Mouse (Mus musculus) liver, embryonic 15.5 days (tissue): ENCODE data around the gene Sgms2. TPM values are rescaled to one million over a fixed set of nuclear protein-coding genes. Genes with fewer than 3 reads are reported as not detected.

Experiments
- ATAC-seq: fragments of 200-750 bp; cut with Nextera tagmentation; 2 replicates; pipeline ENCODE4 v1.8.0; 2017; ENCODE audit warnings: moderate number of reproducible peaks, mild to moderate bottlenecking, moderate library complexity; ENCODE audit not compliant: insufficient read depth
- H3K27ac ChIP-seq: fragments of 300-500 bp; sonication (generic); replicated peaks from 2 replicates; pipeline ENCODE4 v1.5.1; 2015; ENCODE audit warnings: mild to moderate bottlenecking, inconsistent platforms
- H3K27me3 ChIP-seq: fragments of 300-500 bp; sonication (generic); 2 replicates; pipeline ENCODE4 v1.6.1; 2015; ENCODE audit warnings: mild to moderate bottlenecking, inconsistent platforms
- H3K36me3 ChIP-seq: fragments of 300-500 bp; sonication (generic); replicated peaks from 2 replicates; pipeline ENCODE4 v1.6.1; 2015; ENCODE audit warnings: moderate library complexity, mild to moderate bottlenecking, inconsistent platforms
- H3K4me1 ChIP-seq: fragments of 300-500 bp; sonication (generic); replicated peaks from 2 replicates; pipeline ENCODE4 v1.6.1; 2015; ENCODE audit warnings: inconsistent platforms
- H3K4me2 ChIP-seq: fragments of 300-500 bp; sonication (generic); 2 replicates; pipeline ENCODE4 v1.6.1; 2015; ENCODE audit warnings: moderate library complexity, mild to moderate bottlenecking, inconsistent platforms
- H3K4me3 ChIP-seq: fragments of 300-500 bp; sonication (generic); replicated peaks from 2 replicates; pipeline ENCODE4 v1.5.1; 2015; ENCODE audit warnings: mild to moderate bottlenecking, inconsistent platforms
- H3K9ac ChIP-seq: fragments of 300-500 bp; sonication (generic); 2 replicates; pipeline ENCODE4 v1.6.1; 2015; ENCODE audit warnings: moderate library complexity, mild to moderate bottlenecking, inconsistent platforms
- H3K9me3 ChIP-seq: fragments of 300-500 bp; sonication (generic); replicated peaks from 2 replicates; pipeline ENCODE4 v1.6.1; 2016; ENCODE audit warnings: inconsistent platforms
- WGBS: fragments of 180-500 bp; shearing (Covaris S2); methylation state at CpG from one replicate; pipeline ENCODE4 v1.1.7; 2015; ENCODE audit warnings: mixed read lengths; ENCODE audit not compliant: insufficient replicate concordance; 5-methylcytosine and 5-hydroxymethylcytosine counted together
- polyA plus RNA-seq: library from polyadenylated mRNA; unstranded; fragments of >200 nt; fragmentation: Nextera tagmentation; extraction: Ambion mirVana; gene quantifications from 2 replicates; pipeline ENCODE4 v1.2.1, GENCODE M21; 2015

Gene Sgms2
- polyA plus RNA-seq, 1 experiment from 2014 or later, result 4.7 TPM

- Histone ChIP-seq H3K27ac (no peak overlapping the region), H3K9me3 (no peaks in the 10 kb centered on the region), H3K27me3 (no peaks in the 10 kb centered on the region), H3K4me1 (no peaks in the 10 kb centered on the region), H3K4me2 (no peak overlapping the region), H3K36me3 (no peaks in the 10 kb centered on the region; the same call in 1 of the 2 replicates), H3K9ac (no peak overlapping the region), H3K4me3 (no peak overlapping the region)
- ATAC-seq, result no peak
- WGBS, result 69% methylated on average over 8 of the region's 8 CpGs
Observed at GRCm38 (mm10) chr3:131336629-131337028, 154.6 kb downstream of the Sgms2 start.

DNA sequence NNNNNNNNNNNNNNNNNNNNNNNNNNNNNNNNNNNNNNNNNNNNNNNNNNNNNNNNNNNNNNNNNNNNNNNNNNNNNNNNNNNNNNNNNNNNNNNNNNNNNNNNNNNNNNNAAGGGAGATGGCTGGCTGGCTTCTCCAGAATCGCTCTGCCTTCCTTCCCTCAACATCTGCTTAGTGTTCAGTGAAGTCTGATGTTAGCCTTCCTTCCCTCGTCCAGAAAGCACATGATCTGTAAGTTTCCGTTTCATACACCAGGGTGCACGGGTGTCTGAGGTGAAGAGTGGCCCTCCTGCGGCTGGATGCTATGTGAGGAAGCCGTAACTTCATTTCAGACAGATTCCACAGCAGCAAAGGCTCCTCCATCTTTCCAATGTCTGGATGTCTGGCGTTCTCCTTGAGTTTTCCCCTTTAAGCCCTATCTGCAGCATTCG, 156.1 kb downstream of the Sgms2 start:
- Histone ChIP-seq H3K9ac (no peak overlapping the region), H3K4me3 (no peak overlapping the region), H3K27ac (no peak overlapping the region), H3K4me1 (no peaks in the 10 kb centered on the region), H3K9me3 (no peaks in the 10 kb centered on the region), H3K36me3 (peaks cover 2% of the 10 kb centered on the region; the same call in 1 of the 2 replicates), H3K27me3 (no peaks in the 10 kb centered on the region), H3K4me2 (no peak overlapping the region)
- no peak for ATAC-seq
- WGBS, result 33% methylated on average over 8 of the region's 8 CpGs

DNA sequence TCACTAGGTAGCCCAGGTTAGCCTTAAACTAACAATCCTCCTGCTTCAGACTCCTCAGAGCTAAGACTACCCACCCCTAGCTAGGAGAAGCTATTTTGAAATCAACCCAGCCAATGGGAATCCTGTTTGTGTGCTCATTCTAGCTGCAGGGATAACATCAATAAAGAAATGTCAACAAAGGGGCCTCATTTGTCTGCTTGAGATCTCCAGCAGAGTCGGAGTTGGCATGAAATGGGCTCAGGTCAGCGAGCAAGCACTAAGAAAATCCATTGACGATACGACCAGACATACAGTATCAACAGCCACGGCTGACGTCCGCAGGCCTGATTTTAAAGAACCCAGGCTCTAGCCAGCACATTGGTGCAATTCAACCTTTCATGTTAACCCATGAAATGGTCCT, 164.0 kb downstream of the Sgms2 start:
- Histone ChIP-seq H3K27ac (no peak overlapping the region), H3K4me1 (no peaks in the 10 kb centered on the region), H3K4me3 (no peak overlapping the region), H3K36me3 (peaks cover 23% of the 10 kb centered on the region), H3K4me2 (no peak overlapping the region), H3K9ac (no peak overlapping the region), H3K9me3 (no peaks in the 10 kb centered on the region), H3K27me3 (no peaks in the 10 kb centered on the region)
- no peak for ATAC-seq
- WGBS, result 67% methylated on average over 7 of the region's 7 CpGs

DNA sequence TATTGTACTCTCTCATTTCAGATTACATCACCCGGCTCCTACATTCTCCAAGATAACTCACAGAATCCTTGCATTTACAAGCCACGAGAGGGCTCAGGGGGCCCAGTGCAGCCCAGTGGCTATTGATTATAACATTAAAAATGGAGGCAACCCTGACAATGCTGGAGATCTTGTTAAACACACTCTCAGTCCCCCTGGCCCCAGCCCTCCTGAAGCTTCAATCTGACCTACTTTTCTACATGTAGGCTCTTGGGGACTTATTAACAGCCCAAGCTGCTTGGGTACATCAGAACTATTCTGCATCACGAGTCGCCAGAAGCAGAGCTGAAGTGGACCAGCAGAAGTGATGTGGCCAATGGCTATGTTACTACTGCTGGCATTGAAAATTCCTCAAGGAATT, 164.6 kb downstream of the Sgms2 start:
- no peak overlapping the region for H3K9ac ChIP-seq
- H3K4me3 ChIP-seq, result no peak overlapping the region
- H3K9me3 ChIP-seq, result no peaks in the 10 kb centered on the region
- peaks cover 23% of the 10 kb centered on the region for H3K36me3 ChIP-seq
- H3K27ac ChIP-seq, result no peak overlapping the region
- WGBS, result 70% methylated on average over 4 of the region's 4 CpGs
- no peaks in the 10 kb centered on the region for H3K27me3 ChIP-seq
- no peak for ATAC-seq
- no peaks in the 10 kb centered on the region for H3K4me1 ChIP-seq
- H3K4me2 ChIP-seq, result no peak overlapping the region

DNA sequence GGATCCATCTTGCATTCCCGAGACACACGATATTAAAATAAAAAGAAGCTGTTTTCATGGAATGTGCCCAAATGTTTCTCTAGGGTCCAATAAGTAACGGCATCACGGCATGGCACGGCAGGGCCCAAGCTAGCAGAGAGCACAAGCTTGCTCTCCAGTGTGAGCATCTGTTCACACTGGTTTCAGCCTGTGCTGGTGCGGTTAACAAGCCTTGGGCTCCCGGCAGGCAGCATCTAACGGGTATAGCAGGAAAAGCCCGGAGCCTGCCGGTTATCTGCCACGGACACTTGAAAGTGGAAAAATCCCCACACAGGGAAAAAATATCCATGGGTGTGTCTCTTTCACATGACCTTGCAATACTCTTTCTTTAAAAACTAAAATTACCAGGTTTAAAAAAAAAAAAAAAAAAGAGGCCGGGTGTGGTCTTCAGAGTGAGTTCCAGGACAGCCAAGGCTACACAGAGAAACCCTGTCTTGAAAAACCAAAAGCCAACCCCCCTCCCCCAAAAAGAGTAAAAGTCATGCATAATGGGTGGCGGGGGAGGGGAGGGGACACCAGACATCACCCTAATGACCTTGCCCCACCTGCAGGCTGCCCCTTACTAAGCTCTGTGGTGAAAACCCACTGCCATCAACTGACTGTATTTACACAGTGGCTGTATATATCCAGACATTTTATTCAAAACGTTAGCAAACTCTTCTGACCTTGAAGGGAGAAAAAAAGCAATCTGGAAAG, 169.0 kb downstream of the Sgms2 start:
- H3K4me1 ChIP-seq, result no peaks in the 10 kb centered on the region
- no peak overlapping the region for H3K4me2 ChIP-seq
- no peak overlapping the region for H3K9ac ChIP-seq
- H3K4me3 ChIP-seq, result no peak overlapping the region
- H3K27ac ChIP-seq, result no peak overlapping the region
- WGBS, result 63% methylated on average over 14 of the region's 14 CpGs
- H3K27me3 ChIP-seq, result no peaks in the 10 kb centered on the region
- H3K9me3 ChIP-seq, result no peaks in the 10 kb centered on the region
- ATAC-seq, result no peak
- H3K36me3 ChIP-seq, result 0 out of 2 replicates have a peak, but pooled peaks cover 3% of the 10 kb centered on the region

DNA sequence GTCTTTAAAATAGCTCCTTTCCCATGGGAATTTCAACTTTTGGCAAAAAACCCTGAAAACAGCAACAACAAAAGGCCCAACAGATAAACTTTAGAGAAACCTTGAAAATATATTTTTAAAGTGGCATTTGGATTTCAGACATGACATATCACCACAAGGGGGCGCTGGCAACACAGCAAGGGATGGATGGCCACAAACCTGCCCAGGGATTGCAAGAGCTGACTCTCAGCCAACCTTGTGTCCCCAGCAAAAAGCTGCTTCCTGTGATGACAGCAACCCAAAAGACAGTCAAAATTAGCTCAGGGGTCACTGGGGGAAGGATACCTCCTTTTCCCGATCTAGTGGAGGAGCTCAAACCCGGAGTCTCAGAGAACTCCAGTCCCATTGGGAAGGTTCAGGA, 171.0 kb downstream of the Sgms2 start:
- Histone ChIP-seq H3K9ac (no peak overlapping the region), H3K4me3 (no peak overlapping the region), H3K9me3 (no peaks in the 10 kb centered on the region), H3K4me1 (no peaks in the 10 kb centered on the region), H3K4me2 (no peak overlapping the region), H3K27ac (no peak overlapping the region), H3K36me3 (0 out of 2 replicates have a peak, but pooled peaks cover 3% of the 10 kb centered on the region), H3K27me3 (no peaks in the 10 kb centered on the region)
- WGBS, result 9% methylated on average over 3 of the region's 3 CpGs
- no peak for ATAC-seq

DNA sequence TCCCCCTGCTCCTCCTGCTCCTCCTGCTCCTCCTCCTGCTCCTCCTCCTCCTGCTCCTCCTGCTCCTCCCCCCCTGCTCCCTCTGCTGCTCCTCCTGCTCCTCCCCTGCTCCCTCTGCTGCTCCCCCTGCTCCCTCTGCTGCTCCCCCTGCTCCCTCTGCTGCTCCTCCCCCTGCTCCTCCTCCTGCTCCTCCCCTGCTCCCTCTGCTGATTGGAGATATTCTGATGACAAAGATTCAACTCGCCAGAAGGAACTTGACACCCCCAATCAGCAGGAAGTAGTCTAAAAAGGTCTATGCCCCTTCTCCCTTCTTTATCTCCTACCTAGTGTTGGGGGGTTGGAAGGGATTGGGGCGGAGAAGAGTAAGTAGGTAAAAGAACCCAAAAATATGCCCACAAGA, 173.0 kb downstream of the Sgms2 start:
- 45% methylated on average over 2 of the region's 2 CpGs for WGBS
- no peaks in the 10 kb centered on the region for H3K9me3 ChIP-seq
- no peak for ATAC-seq
- no peaks in the 10 kb centered on the region for H3K4me1 ChIP-seq
- H3K4me3 ChIP-seq, result no peak overlapping the region
- H3K27me3 ChIP-seq, result no peaks in the 10 kb centered on the region
- no peak overlapping the region for H3K9ac ChIP-seq
- H3K36me3 ChIP-seq, result no peaks in the 10 kb centered on the region
- no peak overlapping the region for H3K27ac ChIP-seq
- no peak overlapping the region for H3K4me2 ChIP-seq

DNA sequence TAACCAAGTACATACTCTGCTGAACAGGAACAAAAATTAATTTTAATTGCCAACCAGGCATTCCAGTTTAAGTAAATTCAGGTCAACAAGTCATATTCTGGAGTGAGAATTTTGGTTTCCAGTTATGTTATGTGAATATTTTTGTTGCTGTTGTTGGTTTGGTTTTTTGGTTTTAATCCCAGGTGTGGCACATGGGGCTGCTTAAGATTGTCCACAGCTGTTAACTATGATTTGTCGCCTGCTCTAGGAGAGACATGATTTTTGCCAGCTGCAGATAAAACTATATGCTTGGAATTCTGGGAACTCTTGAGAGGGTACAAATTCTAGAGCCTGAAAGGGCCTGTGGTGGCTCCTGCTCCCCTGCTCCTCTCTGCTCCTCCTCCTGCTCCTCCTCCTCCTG, 174.1 kb downstream of the Sgms2 start:
- Histone ChIP-seq H3K9me3 (no peaks in the 10 kb centered on the region), H3K27me3 (no peaks in the 10 kb centered on the region), H3K4me3 (no peak overlapping the region), H3K9ac (no peak overlapping the region), H3K36me3 (no peaks in the 10 kb centered on the region), H3K4me2 (no peak overlapping the region), H3K4me1 (no peaks in the 10 kb centered on the region), H3K27ac (no peak overlapping the region)
- no peak for ATAC-seq
- 67% methylated on average over 1 of the region's 1 CpGs for WGBS

GRCm38 (mm10) chr3:131315957-131316510, 175.2 kb downstream of the Sgms2 start:
- Histone ChIP-seq H3K4me2 (no peak overlapping the region), H3K4me1 (no peaks in the 10 kb centered on the region), H3K9ac (no peak overlapping the region), H3K27me3 (no peaks in the 10 kb centered on the region), H3K9me3 (no peaks in the 10 kb centered on the region), H3K27ac (no peak overlapping the region), H3K4me3 (no peak overlapping the region), H3K36me3 (no peaks in the 10 kb centered on the region)
- ATAC-seq, result no peak
- WGBS, result 50% methylated on average over 4 of the region's 4 CpGs

- no peaks in the 10 kb centered on the region for H3K36me3 ChIP-seq
- H3K27ac ChIP-seq, result no peak overlapping the region
- H3K4me3 ChIP-seq, result no peak overlapping the region
- H3K9me3 ChIP-seq, result peaks cover 7% of the 10 kb centered on the region; the same call in 1 of the 2 replicates
- no peak overlapping the region for H3K9ac ChIP-seq
- 56% methylated on average over 9 of the region's 9 CpGs for WGBS
- no peaks in the 10 kb centered on the region for H3K4me1 ChIP-seq
- peak; percentile 28; the same call in 1 of the 2 replicates for ATAC-seq
- H3K27me3 ChIP-seq, result no peaks in the 10 kb centered on the region
- 0 out of 2 replicates have a peak overlapping the region, but pooled peaks have one; percentile 13 for H3K4me2 ChIP-seq
Observed at GRCm38 (mm10) chr3:131312340-131312739, 178.9 kb downstream of the Sgms2 start.

GRCm38 (mm10) chr3:131310572-131310971, 180.6 kb downstream of the Sgms2 start:
- Histone ChIP-seq H3K9me3 (peaks cover 7% of the 10 kb centered on the region; the same call in 1 of the 2 replicates), H3K4me2 (no peak overlapping the region), H3K9ac (no peak overlapping the region), H3K27me3 (no peaks in the 10 kb centered on the region), H3K36me3 (no peaks in the 10 kb centered on the region), H3K4me1 (no peaks in the 10 kb centered on the region), H3K4me3 (no peak overlapping the region), H3K27ac (no peak overlapping the region)
- no peak for ATAC-seq
- WGBS, result 54% methylated on average over 4 of the region's 4 CpGs
